Mouse (Mus musculus) brain, embryonic 14.5 days (tissue): ENCODE results near the gene Atm. TPM values are rescaled to one million over a fixed set of nuclear protein-coding genes. Genes with fewer than 3 reads are reported as not detected.
A peak's percentile ranks its signal among the peaks of the same experiment; 100 is the strongest.

Source experiments
- DNase-seq: peaks from one replicate; pipeline ENCODE4 v3.0.0-alpha.2; 2011; ENCODE audit warnings: low read depth
- CTCF ChIP-seq: fragments of 200-500 bp; IDR thresholded peaks from 2 replicates; pipeline ENCODE4 v1.5.1; 2012; ENCODE audit warnings: inconsistent platforms, mild to moderate bottlenecking, moderate library complexity, borderline replicate concordance; ENCODE audit not compliant: insufficient read depth, insufficient read length; ENCODE audit errors: extremely low read depth
- POLR2A ChIP-seq: fragments of 200-500 bp; IDR thresholded peaks from 2 replicates; pipeline ENCODE4 v1.6.1; 2012; ENCODE audit warnings: mild to moderate bottlenecking, inconsistent platforms, borderline replicate concordance; ENCODE audit not compliant: poor library complexity, insufficient read depth, insufficient read length, severe bottlenecking; ENCODE audit errors: extremely low read depth
- polyA plus RNA-seq: library from polyadenylated mRNA; depleted of rRNA; stranded (reverse); fragments of >200 nt; gene quantifications from 2 replicates; pipeline ENCODE4 v1.2.3, GENCODE M21; 2012; rRNA removed

Gene Atm
- polyA plus RNA-seq, result 5.9 and 12.3 TPM in 2 replicates

GRCm38 (mm10) chr9:53536558-53537320 is at the start of gene Atm, which contains the start of gene Npat:
TSS of gene Atm (minus strand) at chr9:53536740.
TSS of gene Npat (plus strand) at chr9:53537047.
- TF ChIP-seq CTCF (peak; percentile 34; the same call in 1 of the 2 replicates), POLR2A (peak; percentile 84; the same call in 1 of the 2 replicates)
- DNase-seq, result peak; percentile 100

GRCm38 (mm10) chr9:53581870-53582269 is 45.3 kb upstream of the Atm start:
- DNase-seq, result no peak
- TF ChIP-seq CTCF (no peak), POLR2A (no peak)

GRCm38 (mm10) chr9:53575721-53576120 is 39.2 kb upstream of the Atm start:
- TF ChIP-seq POLR2A (no peak), CTCF (no peak)

GRCm38 (mm10) chr9:53572516-53573307 is 36.2 kb upstream of the Atm start:
- DNase-seq, result no peak
- TF ChIP-seq CTCF (no peak), POLR2A (no peak)

More at GRCm38 (mm10) chr9:53575721-53576120, 39.2 kb upstream of the Atm start:
- DNase-seq, result no peak

DNA sequence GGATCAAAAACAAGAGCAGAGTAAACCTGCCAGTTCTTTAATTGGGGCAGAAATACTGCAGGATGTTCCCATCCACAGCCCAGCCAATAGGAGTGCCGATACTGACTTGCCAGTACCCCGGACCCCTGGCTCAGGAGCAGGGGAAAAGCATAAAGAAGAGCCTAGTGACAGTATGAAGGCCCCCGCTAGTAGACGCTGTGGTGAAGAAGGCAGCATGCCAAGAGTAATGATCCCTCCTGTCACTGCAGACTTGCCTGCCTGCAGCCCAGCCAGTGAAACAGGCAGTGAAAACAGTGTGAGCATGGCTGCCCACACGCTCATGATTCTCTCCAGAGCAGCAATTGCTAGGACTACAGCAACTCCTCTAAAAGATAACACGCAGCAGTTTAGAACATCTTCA is 34.1 kb upstream of the Atm start:
- no peak for TF ChIP-seq POLR2A
- TF ChIP-seq CTCF, result no peak
- DNase-seq, result peak; percentile 32

- no peak for TF ChIP-seq CTCF
- no peak for TF ChIP-seq POLR2A
- peak; percentile 17 for DNase-seq
These were observed 911 bp upstream of the Atm start for GRCm38 (mm10) chr9:53537336-53537965.

DNA sequence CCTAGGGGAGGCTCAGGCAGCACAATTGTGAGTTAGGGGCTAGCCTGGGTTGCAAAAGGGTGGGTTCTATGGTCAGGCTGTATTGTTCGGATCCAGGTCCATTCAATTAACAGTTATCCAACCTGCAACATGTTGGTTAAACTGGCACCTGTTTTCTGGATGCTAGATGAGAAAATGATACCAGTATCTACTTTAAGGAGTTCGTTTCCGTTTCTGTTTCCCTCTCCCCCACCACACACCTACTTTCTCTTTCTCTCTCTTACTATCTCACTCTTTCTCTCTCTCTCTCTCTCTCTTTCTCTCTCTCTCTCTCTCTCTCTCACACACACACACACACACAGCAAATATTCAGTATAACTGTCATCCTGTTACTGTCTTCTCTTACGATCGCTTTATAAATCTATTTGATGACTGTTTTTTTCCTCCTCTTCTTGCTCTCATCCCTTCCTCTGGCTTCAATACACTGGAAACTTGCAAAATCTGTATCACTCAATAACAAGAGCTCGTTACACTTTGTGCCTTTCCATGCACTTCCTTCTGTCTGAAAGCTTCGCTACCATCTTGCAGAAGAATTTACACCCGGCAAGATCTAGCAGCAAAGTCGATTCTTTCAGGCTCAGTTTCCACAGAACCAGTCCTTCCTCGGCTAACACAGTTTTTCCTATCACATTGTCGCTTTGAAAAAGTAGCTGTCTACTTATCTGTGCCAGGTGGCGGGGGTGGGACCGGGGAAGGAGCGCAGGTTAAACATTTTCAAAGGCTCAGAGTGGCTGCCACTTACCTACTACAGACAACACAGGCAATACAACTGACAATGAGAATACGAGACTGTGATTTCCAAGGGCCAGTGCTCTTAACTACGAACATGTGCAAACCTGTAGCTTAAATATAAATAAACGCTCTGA is 872 bp downstream of the Atm start:
- no peak for TF ChIP-seq POLR2A
- TF ChIP-seq CTCF, result no peak
- DNase-seq, result no peak

- DNase-seq, result peak; percentile 39
- TF ChIP-seq CTCF (no peak), POLR2A (no peak)
These were observed 19.0 kb downstream of the Atm start for GRCm38 (mm10) chr9:53517373-53518009.

DNA sequence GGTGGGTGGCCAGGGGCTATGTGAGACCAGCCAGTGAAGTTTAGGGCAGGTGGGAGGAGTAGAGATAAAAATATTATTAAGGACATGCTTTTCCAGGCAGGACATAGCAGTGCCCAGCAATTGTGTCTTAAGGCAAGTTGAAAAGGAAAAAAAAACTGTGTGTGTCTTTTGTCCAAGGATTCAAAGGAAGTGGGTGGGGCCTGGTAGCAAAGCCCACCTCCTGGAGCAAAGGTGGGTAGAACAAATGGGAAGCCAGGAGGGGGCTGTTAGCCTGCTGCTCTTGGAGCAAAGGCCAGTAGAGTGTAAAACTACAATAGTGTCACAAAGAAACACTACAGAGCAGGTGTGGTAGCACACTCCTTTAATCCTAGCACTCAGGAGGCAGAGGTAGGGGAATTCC is 22.4 kb downstream of the Atm start:
- TF ChIP-seq CTCF (no peak), POLR2A (no peak)
- no peak for DNase-seq

DNA sequence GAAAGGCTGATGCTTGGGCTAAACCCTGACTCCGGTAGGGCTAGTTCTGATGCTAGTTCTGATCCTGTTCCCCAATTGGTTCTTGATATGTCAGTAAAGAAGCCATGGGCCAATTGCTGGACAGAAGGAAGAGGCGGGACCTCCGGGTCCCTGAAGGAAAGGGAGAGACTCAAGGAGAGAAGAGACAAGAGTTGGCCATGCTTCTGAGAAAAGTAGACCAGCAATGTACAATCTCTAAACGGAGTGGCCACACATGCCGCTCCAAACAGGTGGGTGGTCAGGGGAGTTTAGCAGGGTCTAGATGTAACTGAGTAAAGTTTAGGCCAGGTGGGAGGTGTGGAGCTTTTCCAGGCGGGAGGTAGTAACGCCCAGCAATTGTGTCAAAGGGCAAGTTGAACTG is 28.5 kb downstream of the Atm start:
- DNase-seq, result no peak
- TF ChIP-seq CTCF (no peak), POLR2A (no peak)
